Mouse (Mus musculus): ENCODE data around the gene Ppp2r5c.

- no peak for TF ChIP-seq EP300 (IDR thresholded peaks at IDR 0.05)
- no peak for TF ChIP-seq CTCF (IDR thresholded peaks at IDR 0.05)
Measured at GRCm38 (mm10) chr12:110572351-110572750, 125.4 kb downstream of the Ppp2r5c start.
